Mouse (Mus musculus) embryonic stem cell, embryonic (primary cell): ENCODE measurements around the gene Sorl1.
"Not testable (repeated sequence)": the region's sequence is repeated elsewhere in the genome, so short reads cannot be mapped to it uniquely, and the experiment has no call there.

Experiments used
- CTCF ChIA-PET, 4 experiments: fragments of 300-600 bp in 2 of 4; fragments of 350-600 bp in 2 of 4; sonication (Branson Sonifier 250); formaldehyde crosslinking; loops; one replicate each; lab custom pipeline; 2022; ENCODE audit warnings: inconsistent platforms in 2 of 4; lab: Charles Lee
- POLR2A ChIA-PET, 4 experiments: fragments of 300-600 bp in 2 of 4; fragments of 350-600 bp in 2 of 4; sonication (Branson Sonifier 250); formaldehyde crosslinking; loops; one replicate each; lab custom pipeline; 2022; ENCODE audit warnings: antibody characterized with exemption in 4 of 4, inconsistent platforms in 1 of 4; lab: Charles Lee

Gene Sorl1

DNA sequence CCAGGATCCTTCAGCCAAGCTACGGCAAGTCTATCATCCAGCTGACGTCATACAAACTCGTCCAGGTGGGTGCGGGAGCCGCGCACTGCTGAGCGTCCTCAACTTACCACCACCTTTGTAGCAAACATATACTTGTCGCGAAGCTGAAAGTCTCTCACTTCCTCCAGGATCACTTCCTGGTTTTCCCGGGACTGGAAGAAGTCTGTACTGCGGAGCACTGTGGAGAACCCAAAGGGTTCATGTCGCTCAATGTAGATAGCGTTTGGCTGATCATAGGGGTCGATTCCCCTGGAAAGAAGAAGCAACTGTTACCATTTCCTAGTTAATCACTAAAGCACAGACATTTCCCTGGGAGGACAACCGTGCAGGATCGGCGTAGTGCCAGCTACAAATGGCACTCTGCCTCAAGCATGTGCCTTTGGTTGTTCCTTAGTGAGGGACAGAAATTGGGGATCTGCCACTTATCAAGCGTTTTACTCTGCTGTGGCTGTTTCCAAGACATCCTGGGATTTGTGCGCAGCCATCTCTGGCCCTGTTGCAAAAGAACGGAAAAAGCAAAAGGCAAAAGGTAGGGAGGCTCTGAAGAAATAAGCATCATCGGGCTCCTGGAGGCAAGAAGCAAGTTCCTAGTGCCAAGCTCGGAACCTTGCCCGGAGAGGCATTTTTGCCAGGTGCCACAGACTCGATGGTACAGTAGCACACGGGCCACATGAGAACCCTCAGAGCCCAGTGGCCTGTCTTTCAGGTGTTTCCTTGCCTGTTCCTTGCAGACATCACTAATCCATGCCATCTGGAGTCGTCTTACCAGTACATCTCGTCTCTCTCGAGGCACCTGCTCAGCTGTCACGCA lies 42.2 kb downstream of the Sorl1 start:
- POLR2A ChIA-PET, result interaction anchor here in 2 of 4 experiments (1.1 to 2.1 kb wide), 5 partner anchors 15 to 97 kb away, joined by 3 to 5 read pairs (median 4); no protein-coding TSS in a partner anchor
- CTCF ChIA-PET, result interaction anchor here in 1 of 4 experiments (0.6 kb wide), 1 partner anchor 111 kb away, joined by 9 read pairs; no protein-coding TSS in a partner anchor

GRCm38 (mm10) chr9:42080671-42081070 lies 43.4 kb downstream of the Sorl1 start:
- CTCF ChIA-PET, result no interaction called here
- POLR2A ChIA-PET, result interaction anchor here in 2 of 4 experiments (0.7 to 2.1 kb wide), 3 partner anchors 14 to 24 kb away, joined by 3 to 5 read pairs (median 5); no protein-coding TSS in a partner anchor

GRCm38 (mm10) chr9:42077112-42077845 lies 46.8 kb downstream of the Sorl1 start:
- CTCF ChIA-PET, result interaction anchor here in 1 of 4 experiments (0.6 kb wide), 1 partner anchor 1769 kb away, joined by 3 read pairs; no protein-coding TSS in a partner anchor
- POLR2A ChIA-PET, result interaction anchor here in 2 of 4 experiments (0.6 to 3.4 kb wide), 12 partner anchors 9 to 511 kb away, joined by 3 to 8 read pairs (median 3); no protein-coding TSS in a partner anchor

- ChIA-PET POLR2A (interaction anchor here in 2 of 4 experiments (0.6 to 3.4 kb wide), 10 partner anchors 9 to 510 kb away, joined by 3 to 8 read pairs (median 4); no protein-coding TSS in a partner anchor), CTCF (interaction anchor here in 1 of 4 experiments (0.6 kb wide), 1 partner anchor 1768 kb away, joined by 3 read pairs; no protein-coding TSS in a partner anchor)
Measured at GRCm38 (mm10) chr9:42076256-42076849, 47.7 kb downstream of the Sorl1 start.

- CTCF ChIA-PET, result interaction anchor here in 1 of 4 experiments (0.6 kb wide), 1 partner anchor 547 kb away, joined by 3 read pairs; no protein-coding TSS in a partner anchor
- POLR2A ChIA-PET, result interaction anchor here in 2 of 4 experiments (1.3 to 3.4 kb wide), 4 partner anchors 8 to 29 kb away, joined by 5 to 8 read pairs (median 6); no protein-coding TSS in a partner anchor
Measured at GRCm38 (mm10) chr9:42075241-42075640, 48.9 kb downstream of the Sorl1 start.

DNA sequence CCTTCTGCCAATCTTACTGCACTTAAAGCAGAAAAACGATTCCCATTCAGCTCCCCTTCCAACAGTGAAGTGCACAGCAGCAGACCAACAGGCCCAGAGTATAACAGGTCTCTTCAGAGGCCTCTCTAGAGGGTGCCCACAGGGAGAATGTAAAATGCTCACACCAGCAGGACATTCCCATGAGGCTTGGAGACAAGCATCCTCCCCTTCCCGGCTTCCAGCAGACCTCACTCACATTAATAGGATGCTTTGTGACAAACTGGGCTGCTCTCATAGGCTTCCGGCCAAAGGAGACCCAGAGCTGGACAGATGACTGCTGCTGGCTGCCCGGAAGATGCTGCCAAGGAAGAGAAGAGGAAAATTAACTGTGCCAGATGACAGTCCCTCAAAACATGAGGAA lies 52.1 kb downstream of the Sorl1 start:
- CTCF ChIA-PET, result no interaction called here
- POLR2A ChIA-PET, result interaction anchor here in 2 of 4 experiments (1.0 to 1.1 kb wide), 2 partner anchors 20 to 21 kb away, joined by 3 to 4 read pairs; no protein-coding TSS in a partner anchor

DNA sequence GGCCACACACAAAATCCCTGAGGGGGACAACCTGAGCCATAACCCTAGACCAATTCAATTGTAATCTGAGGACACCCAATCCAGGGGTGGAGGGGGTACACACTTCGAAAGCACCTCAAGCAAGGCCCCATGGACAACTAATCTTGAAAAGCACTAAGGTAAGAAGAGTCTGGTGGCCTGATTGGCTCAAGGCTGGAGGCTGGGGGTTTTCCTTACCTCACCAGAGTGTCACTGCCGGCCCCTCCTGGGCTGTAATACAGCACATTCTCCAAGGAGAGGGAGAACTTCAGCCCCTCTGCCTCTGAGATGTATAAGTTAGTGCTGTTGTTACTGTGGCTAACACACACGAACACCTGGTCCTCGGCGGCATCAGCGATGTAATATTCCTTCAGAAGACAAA lies 53.2 kb downstream of the Sorl1 start:
- POLR2A ChIA-PET, result interaction anchor here in 1 of 4 experiments (0.6 kb wide), 1 partner anchor 116 kb away, joined by 3 read pairs; no protein-coding TSS in a partner anchor
- CTCF ChIA-PET, result no interaction called here

DNA sequence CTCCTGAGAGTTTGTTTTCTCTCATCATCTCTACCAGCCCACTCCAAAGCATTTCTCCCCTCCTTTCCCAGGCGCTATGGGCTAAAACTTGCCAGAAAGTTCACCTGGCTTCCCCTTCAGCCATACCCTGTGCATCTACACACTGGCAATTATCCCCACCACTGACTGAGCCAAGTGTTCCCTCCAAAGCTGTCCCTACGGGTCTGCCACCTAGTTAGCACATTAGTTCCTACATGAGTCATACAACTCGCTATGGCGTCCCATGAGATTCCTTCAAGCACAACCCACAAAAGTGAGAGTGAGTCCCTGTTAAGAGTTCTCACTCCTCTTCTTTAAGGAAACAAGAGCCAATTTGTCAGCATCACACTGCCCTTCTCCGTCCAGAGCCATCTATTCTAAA lies 54.6 kb downstream of the Sorl1 start:
- POLR2A ChIA-PET, result interaction anchor here in 1 of 4 experiments (1.3 kb wide), 1 partner anchor 15 kb away, joined by 3 read pairs; no protein-coding TSS in a partner anchor
- CTCF ChIA-PET, result no interaction called here

GRCm38 (mm10) chr9:42067950-42068349 lies 56.1 kb downstream of the Sorl1 start:
- POLR2A ChIA-PET, result interaction anchor here in 1 of 4 experiments (1.1 to 1.9 kb wide), 5 partner anchors 8 to 16 kb away, joined by 3 to 7 read pairs (median 4); no protein-coding TSS in a partner anchor
- CTCF ChIA-PET, result interaction anchor here in 1 of 4 experiments (0.6 kb wide), 1 partner anchor 13 kb away, joined by 3 read pairs; no protein-coding TSS in a partner anchor

- POLR2A ChIA-PET, result interaction anchor here in 3 of 4 experiments (0.7 to 1.4 kb wide), 5 partner anchors 10 to 973 kb away, joined by 3 to 5 read pairs (median 3); no protein-coding TSS in a partner anchor
Measured at GRCm38 (mm10) chr9:42065756-42066155, 58.3 kb downstream of the Sorl1 start.

GRCm38 (mm10) chr9:42063391-42063790 lies 60.7 kb downstream of the Sorl1 start:
- ChIA-PET POLR2A (no interaction called here), CTCF (interaction anchor here in 1 of 4 experiments (0.6 kb wide), 1 partner anchor 180 kb away, joined by 3 read pairs; no protein-coding TSS in a partner anchor)

More at GRCm38 (mm10) chr9:42065756-42066155, 58.3 kb downstream of the Sorl1 start:
- CTCF ChIA-PET, result interaction anchor here in 1 of 4 experiments (0.6 kb wide), 1 partner anchor 743 kb away, joined by 3 read pairs; no protein-coding TSS in a partner anchor

DNA sequence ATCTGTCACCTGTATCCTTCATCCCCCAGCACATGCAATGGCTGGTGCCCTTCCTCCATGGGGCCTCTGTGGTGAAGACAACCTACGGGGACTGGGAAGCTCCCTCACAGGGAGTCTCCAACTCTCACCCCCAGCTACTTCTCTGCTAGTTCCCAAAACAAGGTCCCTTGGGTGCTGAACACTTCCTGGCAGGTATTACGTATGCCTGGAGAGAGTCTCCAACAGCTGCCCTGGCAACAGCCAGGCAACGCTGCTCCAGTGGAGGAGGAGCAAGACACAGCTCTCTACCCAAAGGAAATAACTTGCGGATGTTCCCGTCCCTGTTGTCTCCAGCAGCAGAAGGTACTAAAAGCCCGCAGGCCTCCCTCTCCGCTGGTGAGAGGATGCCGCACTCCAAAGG lies 61.8 kb downstream of the Sorl1 start:
- CTCF ChIA-PET, result interaction anchor here in 1 of 4 experiments (0.7 kb wide), 1 partner anchor 1228 kb away, joined by 3 read pairs; no protein-coding TSS in a partner anchor

DNA sequence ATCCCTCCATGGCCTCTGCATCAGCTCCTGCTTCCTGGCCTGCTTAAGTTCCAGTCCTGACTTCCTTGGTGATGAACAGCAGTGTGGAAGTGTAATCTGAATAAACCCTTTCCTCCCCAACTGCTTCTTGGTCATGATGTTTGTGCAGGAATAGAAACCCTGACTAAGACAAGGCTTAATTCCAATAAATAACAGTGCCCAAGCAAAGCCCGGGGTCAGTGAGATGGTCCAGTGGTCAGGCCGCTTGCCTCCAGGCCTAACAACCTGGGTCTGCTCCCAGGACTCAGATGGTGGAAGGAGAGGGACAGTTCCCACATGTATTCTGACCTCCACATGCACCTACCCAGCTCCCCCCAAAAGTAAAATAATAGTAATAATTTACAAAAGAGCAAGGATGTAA lies 65.1 kb downstream of the Sorl1 start:
- POLR2A ChIA-PET, CTCF ChIA-PET: not testable (repeated sequence)

More for the DNA sequence above, 61.8 kb downstream of the Sorl1 start:
- POLR2A ChIA-PET, result interaction anchor here in 2 of 4 experiments (0.6 to 1.4 kb wide), 5 partner anchors 25 to 202 kb away, joined by 3 to 5 read pairs (median 4); partner anchors contain the start of gene Sc5d (in 1 of the 2)

DNA sequence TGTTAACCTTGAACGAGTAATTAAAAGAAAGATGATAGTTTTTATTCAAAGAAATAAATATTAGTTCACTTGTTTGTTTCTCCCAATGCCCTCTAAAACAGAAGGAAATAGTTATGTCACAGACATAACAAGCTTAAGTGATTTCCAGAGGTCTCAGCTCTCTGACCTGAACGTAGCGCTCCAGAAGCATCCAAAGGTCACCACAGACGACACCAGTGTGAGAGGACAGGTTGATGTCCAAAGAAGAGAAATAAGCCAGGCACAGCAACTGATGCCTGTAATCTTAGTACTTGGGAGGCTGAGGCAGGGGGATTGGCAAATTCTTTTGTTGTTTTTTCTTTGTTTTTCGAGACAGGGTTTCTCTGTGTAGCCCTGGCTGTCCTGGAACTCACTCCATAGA lies 67.5 kb downstream of the Sorl1 start:
- ChIA-PET CTCF (interaction anchor here in 1 of 4 experiments (0.5 kb wide), 1 partner anchor 79 kb away, joined by 8 read pairs; no protein-coding TSS in a partner anchor), POLR2A (interaction anchor here in 2 of 4 experiments (1.4 to 1.7 kb wide), 2 partner anchors 11 to 208 kb away, joined by 4 to 7 read pairs; no protein-coding TSS in a partner anchor)

- ChIA-PET POLR2A (interaction anchor here in 2 of 4 experiments (0.6 to 2.6 kb wide), 16 partner anchors 10 to 209 kb away, joined by 3 to 10 read pairs (median 4); partner anchors contain the start of gene Sc5d (in 1 of the 2)), CTCF (interaction anchor here in 1 of 4 experiments (1.0 to 1.2 kb wide), 2 partner anchors 47 to 185 kb away, joined by 3 to 4 read pairs; no protein-coding TSS in a partner anchor)
Measured at GRCm38 (mm10) chr9:42055378-42055777, 68.7 kb downstream of the Sorl1 start.

DNA sequence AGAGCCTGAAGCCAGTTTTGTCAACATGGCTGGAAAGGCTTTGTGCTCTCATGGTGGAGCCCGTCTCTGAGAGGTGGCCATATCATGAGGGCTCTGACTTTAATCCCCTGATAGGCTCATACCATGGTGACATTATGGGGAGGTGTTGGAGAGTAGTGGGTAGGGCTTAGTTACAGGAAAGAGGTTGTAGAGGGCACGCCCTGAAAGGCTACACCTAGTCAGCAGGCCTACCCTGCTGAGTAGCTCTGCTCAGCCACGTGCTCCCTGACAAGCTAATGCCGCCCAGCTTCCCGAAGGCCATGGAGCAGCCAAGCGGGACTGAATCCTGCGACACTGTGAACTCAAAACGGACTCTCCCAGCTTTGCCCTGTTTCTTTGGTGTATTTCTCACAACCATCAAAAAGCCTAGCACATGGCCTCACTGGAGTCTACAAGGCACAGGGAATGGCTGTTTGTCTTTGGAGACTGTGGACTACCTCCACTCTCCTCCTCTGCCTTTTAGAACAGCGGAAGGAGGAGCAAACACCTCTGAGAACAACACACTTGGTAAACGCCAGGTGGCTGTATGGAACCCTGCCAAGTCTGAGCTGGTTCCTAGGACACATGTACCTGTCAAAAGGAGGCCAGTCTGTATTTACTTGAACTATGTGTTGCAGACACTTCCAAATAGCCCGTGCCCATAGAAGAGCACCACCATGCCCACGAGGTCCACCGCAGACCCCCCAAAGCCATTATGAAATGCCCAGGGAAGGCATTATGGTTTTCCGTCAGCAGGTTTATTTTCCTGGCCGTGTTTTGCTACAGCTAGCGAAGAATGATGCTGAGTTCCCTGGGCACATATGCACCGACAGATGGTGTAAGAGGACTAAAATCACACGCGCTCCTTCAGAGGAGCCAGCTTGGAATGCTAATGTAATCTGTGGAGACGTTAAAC lies 69.5 kb downstream of the Sorl1 start:
- ChIA-PET POLR2A (interaction anchor here in 3 of 4 experiments (0.6 to 2.6 kb wide), 21 partner anchors 11 to 209 kb away, joined by 3 to 10 read pairs (median 4); partner anchors contain the start of gene Sc5d (in 1 of the 3)), CTCF (interaction anchor here in 2 of 4 experiments (0.6 to 1.2 kb wide), 4 partner anchors 13 to 186 kb away, joined by 3 to 4 read pairs (median 3); no protein-coding TSS in a partner anchor)
